Mouse (Mus musculus) testis, adult 2 months (tissue): ENCODE data around the gene Tmem269.

Experiments used
- CTCF ChIP-seq: fragments of 200-500 bp; IDR thresholded peaks from 2 replicates; pipeline ENCODE4 v1.5.1; 2012; ENCODE audit warnings: low read depth, mild to moderate bottlenecking, inconsistent platforms, low read length, moderate library complexity; ENCODE audit not compliant: control insufficient read depth, insufficient read depth, insufficient replicate concordance
- POLR2A ChIP-seq: fragments of 200-500 bp; IDR thresholded peaks from 2 replicates; pipeline ENCODE4 v1.6.1; 2012; ENCODE audit warnings: low read depth, mild to moderate bottlenecking, inconsistent platforms, low read length, moderate library complexity; ENCODE audit not compliant: control insufficient read depth

GRCm38 (mm10) chr4:119242571-119242970, 24.6 kb upstream of the Tmem269 start:
- TF ChIP-seq CTCF = no peak
- TF ChIP-seq POLR2A = no peak
